Mouse (Mus musculus): ENCODE results near the gene Plk3.

Gene Plk3

GRCm38 (mm10) chr4:117138295-117139216 is 4.8 kb upstream of the Plk3 start:
- no peak for DNase-seq

DNA sequence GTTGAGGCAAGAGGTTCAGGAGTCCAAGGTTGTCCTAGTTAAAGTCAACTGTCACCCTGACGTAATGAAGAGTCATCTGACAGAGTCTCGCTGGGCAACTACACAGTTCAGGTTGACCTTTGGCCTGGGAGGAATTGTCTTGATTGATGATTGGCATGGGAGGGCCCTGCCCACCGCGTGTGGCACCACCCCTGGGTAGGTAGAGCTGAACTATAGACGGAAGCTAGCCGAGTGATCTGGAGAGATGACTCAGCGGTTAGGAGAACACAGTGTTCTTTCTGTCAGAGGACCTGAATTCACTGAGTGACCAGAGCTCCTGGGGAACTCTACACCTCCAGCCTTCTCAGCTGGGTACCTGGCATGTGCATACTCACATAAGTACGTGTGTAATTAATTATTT is 2.3 kb upstream of the Plk3 start:
- peak; percentile 43 for DNase-seq

DNA sequence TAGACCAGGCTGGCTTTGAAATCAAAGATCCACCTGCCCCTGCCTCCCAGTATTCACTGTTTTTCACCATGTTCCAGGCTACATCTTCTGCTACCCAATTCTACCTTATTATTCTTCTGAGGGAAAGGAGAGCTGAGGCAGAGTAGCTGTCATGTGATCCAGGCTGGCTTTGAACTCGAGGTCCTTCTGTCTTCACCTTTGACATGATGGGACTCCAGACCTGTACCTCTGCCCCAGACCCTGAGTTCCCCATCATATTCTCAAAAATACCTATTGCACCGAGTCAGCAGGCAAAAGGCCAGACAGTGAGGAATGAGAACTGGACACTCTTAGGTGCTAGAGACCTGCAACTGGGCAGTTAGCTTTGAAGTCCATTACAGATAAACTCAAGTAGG is 835 bp upstream of the Plk3 start:
- DNase-seq, result no peak

DNA sequence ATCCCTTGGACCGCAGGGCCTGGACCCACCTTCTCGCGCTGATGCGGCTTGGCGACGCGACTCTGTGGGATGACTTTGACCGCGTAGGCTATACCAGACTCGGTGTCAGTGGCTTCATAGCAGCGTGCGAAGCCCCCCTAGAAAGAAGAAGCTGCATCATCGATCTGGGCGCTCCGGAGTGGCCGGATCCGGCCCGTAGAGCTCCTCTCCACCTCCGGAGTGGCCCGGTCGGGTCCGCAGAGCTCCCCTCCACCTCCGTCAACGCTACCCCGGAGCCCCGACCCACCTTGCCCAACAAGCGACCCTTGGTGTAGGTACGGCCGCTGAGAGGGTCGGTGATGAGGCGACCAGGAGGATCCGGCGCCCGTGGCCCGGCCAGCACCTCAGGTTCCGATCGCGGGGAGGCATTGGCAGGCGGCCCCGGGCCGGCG is 382 bp downstream of the Plk3 start:
- no peak for DNase-seq

DNA sequence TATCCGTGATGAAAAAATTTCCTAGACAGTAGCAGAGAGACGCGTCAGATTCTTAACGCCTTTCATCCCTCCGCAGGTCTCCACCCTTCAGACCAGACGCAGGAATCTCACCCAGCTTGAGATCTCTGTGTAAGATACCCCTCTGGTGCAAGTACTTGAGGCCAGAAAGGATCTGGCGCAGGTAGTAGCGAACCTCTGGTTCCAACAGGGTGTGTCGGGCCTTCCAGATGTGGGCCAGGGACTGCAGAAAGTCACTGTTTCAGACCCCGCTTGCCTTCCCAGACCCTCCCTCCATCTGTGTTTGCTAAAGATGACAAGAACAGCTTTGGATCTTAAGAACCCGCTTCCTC is 994 bp downstream of the Plk3 start:
- DNase-seq, result no peak

DNA sequence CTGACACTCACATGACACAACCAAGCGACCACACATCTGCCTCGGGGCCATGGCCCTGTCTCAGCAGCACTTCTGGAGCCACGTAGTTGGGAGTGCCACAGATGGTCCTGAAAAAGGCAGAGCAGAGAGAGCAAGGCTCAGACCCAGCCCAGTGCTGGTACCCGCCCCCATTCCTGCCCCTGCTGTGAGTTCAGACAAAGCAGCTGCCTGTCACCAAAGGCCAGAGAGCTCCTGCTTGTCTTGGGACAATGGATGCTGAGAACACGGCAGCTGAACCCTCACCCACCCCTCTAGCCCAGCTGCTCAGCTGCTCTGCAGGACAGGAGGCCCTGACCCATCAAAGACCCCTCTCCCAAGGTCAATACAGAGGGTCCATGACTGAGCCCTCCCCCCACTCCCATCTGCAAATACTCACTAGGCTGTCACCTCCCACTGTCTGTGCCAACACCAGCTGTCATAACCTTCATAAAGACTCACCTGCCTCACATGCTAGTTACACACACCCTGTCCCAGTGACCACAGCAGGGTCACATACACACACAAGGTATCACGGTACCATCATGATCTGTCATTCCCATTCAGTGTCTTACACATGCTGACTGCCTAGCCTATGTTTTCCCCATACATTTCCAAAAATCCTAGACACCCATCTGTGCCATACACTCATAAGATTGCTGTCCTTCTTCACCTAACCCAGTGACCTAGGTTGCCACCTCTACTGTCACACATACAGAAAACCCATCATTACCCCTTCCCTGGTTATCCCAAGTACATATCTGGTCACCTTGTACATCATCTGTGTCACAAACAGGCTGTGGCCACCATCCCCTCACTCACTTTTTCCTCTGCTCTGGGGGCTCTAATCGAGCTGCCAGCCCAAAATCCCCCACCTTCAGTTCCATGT is 1.6 kb downstream of the Plk3 start:
- peak; percentile 35 for DNase-seq

- no peak for DNase-seq
Measured at GRCm38 (mm10) chr4:117131198-117131597, 2.6 kb downstream of the Plk3 start.

DNA sequence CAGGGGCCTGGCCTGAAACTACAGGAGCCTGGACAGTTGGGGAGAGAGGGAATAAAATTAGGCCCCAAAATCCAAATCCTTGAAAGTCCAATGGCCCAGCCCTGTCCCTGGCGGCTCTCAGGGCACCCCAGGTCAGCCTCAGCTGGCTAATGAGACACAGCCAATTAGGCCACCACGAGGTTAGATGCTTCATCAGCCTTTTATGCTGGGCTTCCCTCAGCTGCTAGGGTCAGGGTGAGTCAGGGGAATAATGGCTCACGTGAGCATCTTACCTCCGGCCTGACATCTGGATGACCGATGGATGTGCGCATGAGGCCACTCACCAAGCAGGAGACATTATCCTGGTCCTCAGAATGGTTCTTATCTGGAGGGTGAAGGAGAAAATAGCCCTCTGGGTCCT is 3.0 kb downstream of the Plk3 start:
- no peak for DNase-seq

DNA sequence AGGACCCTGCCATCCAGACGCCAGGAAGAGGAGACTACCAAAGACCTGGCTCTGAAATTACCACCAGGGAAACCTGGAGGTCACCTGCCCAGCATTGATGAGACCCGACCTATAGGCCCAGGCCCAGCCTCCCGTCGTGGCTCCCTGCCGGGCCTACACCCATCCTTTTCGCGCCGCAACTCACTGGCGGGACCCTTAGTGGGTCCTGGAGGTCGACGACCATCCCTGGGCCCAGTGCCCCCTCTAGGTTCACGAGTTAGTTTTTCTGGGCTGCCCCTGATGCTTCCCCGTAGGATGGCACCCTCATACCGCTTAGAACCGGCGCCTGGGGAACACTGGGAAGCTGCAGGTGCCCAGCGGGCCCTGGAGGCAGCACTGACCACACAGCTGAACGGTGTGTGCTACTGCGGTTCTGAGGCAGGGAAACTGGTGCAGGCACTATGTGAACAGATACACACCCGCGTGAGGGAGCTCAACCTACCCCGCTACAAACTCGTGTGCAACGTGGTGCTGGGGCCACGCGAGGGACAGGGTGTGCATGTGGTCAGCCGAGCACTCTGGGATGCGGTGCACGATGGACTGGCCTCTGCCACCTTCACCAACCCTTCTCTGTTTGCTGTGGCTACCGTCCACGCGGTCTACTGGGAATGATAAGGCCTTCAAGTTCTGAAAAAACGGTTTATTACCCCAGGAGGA is 5.6 kb downstream of the Plk3 start:
- no peak for DNase-seq

- DNase-seq, result no peak
Measured at GRCm38 (mm10) chr4:117126675-117127290, 7.0 kb downstream of the Plk3 start, which contains the start of gene Tctex1d4. TSS of gene Tctex1d4 (plus strand) at chr4:117126794.

DNA sequence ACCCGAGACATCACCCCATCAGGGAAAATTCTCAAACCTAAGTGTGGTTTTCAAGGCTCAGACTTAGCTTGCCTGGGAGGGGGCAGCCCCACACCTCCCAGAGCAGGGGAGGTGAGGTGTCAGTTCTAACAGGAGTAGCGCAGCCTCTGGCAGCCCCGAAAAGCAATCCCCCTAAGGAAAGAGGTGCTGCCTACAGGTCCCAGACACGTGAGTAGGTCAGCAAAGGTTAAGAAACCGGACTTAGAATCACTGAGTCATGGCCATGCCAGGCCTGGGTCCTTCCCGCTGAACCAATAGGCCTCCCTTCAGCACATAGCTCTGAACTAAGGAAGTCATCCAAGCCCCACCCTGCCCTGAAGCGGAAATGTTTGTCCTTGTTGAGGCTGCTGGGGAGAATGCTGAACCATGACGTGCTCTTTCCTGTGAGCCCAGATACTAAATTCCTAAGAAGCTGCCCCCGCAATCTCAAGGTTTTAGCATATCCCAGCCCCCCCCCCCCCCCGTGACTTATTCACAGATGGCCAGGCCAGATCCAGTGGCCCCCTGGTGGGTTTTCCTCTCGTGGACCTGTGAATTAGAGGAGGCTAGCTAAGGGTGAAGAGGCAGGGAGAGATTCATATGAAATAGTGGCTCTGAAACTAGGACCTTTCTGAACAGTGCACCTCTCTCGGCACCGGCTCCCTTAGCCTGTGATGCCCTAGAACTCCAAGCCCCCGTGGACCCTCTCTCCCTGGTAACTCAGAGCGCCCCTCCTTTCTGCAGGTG is 7.7 kb downstream of the Plk3 start:
- peak; percentile 78 for DNase-seq

- peak; percentile 68 for DNase-seq
Measured at GRCm38 (mm10) chr4:117125348-117125909, 8.3 kb downstream of the Plk3 start, which contains the start of gene Btbd19. TSS of gene Btbd19 (minus strand) at chr4:117125725.

DNA sequence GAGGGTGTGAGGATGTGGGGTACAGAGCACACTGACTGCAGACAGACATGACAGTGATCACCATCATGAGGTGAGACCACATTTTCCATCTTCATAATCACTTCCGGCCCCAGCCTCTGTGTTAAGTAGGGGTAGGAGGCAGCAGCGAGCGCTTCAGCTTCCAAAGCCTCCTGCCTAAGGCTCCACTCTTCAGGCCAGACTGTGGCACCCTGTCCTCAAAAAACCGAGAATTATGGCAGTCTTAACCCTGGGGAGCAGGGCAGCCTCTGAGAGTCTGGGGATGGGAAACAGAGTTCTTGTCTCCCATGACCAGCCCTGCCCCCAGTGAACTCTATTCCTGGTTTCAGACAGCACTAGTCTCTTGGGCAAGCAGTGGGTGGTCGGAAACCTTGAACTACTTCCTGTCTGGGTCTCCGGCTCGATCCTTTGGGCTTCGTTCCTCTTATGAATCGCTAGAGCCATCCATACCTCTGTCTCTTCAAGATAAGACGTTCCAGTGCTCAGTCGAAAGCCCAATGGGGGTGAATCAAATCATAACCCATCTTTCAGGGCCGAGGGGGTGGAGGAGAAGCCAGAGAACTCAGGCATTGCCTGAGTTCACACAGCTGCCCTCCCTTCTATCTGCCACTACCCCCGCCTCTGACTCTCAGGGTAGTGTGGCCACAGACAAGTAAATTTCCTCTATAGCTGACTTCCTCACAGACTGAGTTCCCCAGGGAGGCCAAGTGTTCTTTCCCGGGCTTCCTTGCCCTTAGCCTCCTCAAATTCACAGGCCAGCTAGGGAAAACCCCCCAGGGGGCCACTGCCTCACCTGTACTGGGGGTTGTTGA is 9.0 kb downstream of the Plk3 start:
- peak; percentile 53 for DNase-seq

DNA sequence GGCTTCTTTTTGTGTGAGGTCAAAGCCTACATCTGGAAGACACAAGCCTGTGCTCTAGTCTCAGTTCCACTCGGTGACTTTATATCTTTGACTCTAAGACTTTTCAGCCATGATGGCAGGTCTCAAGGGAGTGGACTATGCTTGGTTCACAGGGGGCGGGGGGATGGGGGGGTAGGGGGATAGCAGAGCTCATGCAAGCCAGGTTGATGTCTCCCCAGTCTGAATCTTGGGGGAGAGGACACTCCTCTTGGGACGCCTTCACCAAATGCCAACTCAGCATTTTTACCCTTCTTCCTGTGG is 9.6 kb downstream of the Plk3 start:
- no peak for DNase-seq

DNA sequence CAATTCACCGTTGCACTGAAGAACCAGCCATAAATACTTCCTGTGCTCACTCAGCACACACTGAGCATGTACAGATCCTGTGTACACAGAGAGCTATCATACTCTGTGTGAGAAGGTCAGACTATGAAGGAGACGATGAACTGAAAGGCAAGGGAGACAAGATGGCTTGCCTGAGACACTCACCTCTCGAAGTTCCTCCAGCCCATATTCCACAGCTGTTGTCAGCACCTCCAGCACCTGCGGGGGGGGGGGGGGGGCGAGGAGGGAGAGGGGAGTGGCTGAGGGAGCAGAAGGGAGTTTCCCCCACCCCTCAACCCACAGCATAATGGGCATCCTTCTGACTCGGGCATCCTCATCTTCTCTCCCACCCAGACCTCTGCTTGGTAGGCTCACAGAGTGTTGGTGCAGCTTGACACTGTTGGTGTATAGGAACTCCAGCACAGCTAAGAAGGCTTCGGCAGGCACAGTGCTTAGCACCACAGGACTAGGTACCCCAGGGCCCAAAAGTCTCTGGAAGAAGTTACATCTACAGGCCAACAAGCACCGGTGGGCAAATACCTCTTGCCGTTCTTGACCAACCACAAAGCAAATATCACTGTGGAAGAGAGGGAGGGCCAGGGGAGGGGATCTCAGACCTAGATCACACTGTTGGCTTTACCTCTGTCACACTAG is 10.1 kb downstream of the Plk3 start:
- DNase-seq, result no peak

GRCm38 (mm10) chr4:117122209-117122608 is 11.6 kb downstream of the Plk3 start:
- DNase-seq, result peak; percentile 28

GRCm38 (mm10) chr4:117120445-117121414 is 13.0 kb downstream of the Plk3 start:
- DNase-seq, result peak; percentile 97

- no peak for DNase-seq
Measured at GRCm38 (mm10) chr4:117120052-117120444, 13.7 kb downstream of the Plk3 start.

DNA sequence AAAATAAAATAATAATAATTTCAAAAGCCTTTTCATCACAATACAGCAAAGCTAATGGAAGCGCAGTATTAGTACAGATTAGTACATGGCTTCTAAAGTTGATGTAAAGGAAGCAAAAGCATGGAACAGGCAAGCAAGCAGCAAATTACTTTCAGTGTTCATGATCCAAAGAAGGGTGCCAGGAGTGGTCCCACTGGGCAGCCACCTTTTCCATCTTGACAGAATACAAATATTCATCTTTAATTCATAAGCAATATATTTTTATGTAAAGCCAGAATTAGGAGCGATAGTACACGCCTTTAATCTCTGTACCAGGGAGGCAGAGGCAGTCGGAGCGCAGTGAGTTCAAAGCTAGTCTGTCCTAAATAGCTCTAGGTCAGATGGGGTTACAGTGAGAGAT is 14.1 kb downstream of the Plk3 start:
- no peak for DNase-seq

All from lung, postnatal 14 days (tissue).